Mouse (Mus musculus) brain, embryonic 14.5 days (tissue): Measurements from ENCODE around the gene Zfp868.

Experiments
- CTCF ChIP-seq: fragments of 200-500 bp; IDR thresholded peaks from 2 replicates; pipeline ENCODE4 v1.5.1; 2012; ENCODE audit warnings: inconsistent platforms, mild to moderate bottlenecking, moderate library complexity, borderline replicate concordance; ENCODE audit not compliant: insufficient read depth, insufficient read length; ENCODE audit errors: extremely low read depth
- POLR2A ChIP-seq: fragments of 200-500 bp; IDR thresholded peaks from 2 replicates; pipeline ENCODE4 v1.6.1; 2012; ENCODE audit warnings: mild to moderate bottlenecking, inconsistent platforms, borderline replicate concordance; ENCODE audit not compliant: poor library complexity, insufficient read depth, insufficient read length, severe bottlenecking; ENCODE audit errors: extremely low read depth

GRCm38 (mm10) chr8:69618078-69618477 is 7.3 kb downstream of the Zfp868 start:
- no peak for TF ChIP-seq CTCF
- TF ChIP-seq POLR2A = no peak
